Mouse (Mus musculus): Measurements from ENCODE around the gene Dock4.
"Not testable (repeated sequence)": the region's sequence is repeated elsewhere in the genome, so short reads cannot be mapped to it uniquely, and the experiment has no call there.

Gene Dock4

DNA sequence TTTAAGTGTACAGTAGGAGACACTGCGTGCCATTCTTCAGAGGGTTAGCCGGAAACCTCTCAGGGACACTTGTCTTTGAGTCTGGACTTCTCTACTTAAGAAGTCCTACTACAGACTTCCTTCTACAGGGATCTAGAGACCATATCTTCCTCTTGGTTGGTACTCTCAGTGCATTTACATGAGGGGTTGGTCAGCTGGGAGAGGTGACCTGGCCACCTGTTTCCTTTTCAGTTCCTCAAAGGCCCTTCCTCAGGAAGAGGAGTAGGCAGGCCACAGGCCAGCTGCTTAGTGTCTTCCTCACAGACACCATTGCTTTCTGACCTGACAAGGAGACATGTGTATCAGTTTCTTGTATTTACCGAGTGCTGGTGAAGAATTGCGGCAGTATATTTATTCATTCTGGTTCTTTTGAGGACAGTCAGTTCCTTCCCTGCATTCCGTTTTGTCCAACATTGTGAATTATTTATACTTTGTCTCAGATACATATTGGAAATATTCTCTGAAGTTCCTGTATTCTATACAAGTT is 380.2 kb downstream of the Dock4 start:
- no peak for DNase-seq (ENCODE audit: low spot score)

DNA sequence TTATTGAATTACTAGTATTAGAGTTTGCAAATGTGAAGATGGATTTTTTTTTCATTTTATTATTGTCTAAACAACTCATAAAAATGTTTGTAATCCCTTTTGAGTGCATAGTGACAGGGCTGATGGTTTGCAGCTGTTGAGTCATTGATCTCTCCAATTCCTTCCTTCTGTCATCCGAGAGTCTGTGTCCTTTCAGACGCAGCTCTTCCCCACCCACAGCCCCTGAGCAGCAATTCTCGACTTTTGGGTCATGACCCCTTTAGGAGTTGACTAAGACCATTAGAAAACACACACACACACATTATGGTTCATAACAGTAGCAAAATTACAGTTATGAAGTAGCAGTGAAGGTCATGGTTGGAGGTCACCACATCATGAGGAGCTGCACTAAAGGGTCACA is 380.7 kb downstream of the Dock4 start:
- no peak for DNase-seq (ENCODE audit: low spot score)

DNA sequence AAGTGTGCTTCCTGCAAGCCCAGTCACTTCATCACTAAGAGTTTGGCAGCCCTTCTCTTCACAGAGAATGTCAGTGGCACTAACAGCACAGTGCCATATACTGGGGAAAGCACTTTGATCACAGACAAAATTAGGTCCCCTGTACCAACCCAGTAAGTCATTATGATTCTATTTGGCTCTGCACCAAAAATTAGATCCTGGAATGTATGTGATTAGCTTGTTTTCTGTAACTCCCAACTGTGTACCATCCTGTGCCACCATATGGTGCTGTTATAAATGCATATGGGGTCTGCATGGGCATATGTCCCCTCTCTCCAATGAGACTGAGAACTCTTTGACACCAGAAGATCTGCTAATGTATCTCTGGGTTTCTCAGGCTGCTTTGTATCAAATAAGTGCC is 382.3 kb downstream of the Dock4 start:
- DNase-seq (ENCODE audit: low spot score) = no peak

DNA sequence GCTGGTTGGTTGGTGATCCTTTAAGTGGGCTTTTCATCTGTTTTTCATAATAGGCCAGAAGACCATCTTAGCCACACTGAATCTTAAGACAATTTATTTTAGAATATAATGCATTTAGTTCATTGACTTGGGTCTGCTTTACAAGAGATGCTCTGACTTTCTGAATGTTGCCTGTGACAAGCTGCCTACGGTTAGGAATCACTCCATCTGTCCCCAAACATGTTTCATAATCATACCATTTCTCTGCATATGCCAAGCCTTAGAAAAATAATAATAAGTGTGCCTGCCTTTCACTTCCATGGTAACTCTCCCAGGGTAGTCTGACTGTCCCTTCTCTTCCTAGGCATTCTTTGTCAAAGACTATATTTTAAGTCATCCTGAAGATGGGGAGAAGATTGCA is 383.5 kb downstream of the Dock4 start:
- no peak for DNase-seq (ENCODE audit: low spot score)

DNA sequence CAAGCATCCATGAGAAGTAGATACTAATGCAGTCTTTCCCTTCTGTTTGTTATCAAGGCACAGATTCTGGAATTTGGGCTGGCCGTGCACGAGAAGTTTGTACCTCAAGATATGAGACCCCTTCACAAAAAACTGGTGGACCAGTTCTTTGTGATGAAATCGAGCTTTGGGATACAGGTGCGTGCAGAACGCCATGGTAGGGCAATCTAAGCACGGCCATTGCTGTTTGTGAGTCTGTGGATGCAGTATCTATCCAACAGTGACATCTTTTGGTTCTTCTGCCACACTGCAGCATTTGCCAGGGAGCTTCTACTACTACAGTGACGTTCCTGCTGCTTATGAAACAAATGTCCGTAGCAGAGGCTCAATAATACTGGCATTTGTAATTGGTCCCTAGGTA is 386.4 kb downstream of the Dock4 start:
- DNase-seq (ENCODE audit: low spot score) = no peak

DNA sequence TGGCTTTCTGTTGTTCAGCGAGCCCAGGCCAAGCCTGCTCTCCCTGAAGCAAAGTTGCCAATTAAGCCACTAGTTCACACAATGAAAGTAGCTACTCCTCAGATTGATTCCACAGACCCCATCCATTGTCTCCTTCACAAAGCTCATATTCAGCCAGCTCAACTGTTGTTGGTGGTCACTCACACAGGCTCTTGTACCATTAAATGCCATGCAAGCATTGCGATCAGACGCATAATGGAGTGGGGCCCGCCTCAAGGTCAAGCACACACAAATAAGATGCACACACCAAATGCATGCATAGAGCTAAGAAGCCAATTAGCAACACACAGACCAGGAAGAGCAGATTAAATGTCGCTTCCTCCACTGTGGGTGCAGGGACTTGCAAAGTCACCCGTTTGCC is 391.2 kb downstream of the Dock4 start:
- DNase-seq (ENCODE audit: low spot score) = no peak

DNA sequence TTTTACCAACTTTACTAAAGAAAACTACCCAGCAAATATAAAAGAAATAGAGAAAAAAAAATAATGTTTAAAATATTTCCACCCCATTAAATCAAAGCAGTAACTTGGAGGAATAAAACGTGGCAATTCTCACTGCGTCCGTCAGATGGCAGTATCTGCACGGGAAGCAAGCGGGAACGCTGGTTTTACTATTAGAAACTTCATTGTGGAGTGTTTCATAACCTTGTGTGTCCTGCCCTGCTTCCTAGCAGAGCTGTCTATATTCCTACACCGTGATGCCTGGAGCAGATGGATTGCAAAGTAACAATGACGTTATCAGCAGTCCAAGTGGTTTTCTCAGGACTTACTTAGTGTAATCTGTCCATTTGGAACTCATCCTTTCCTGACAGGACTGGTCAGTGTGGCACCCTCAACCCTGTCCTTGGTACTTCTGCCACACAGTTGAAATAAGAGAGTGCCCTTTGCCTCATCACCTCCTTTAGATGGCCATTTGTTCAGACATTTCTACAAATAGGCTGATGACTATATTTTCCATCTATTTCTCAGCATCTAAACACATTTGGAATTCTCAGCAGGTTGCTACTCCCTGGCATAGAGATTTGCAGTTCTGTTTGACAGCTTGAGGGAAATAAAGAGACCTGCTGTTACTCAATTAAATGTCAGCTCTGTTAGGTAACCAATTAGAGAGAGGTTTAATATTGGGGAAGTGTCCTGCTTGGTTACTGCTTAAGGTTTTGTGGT is 392.0 kb downstream of the Dock4 start:
- peak; percentile 84 for DNase-seq (ENCODE audit: low spot score)

DNA sequence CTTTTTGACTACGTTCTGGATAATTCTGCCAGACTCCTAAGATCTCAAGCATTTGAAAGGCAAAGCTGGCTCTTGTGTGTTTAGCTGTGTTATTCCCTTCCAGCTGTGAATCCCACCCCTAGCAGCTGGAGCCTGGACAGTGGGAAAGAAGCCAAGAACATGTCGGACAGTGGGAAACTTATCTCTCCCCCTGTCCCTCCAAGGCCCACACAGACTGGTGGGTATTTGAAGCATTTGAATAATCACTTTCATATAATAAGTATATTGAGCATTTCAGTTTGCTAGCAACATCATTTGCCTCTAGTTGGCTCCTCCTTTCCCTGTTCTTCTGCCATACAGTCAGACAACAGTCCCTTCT is 392.6 kb downstream of the Dock4 start:
- DNase-seq (ENCODE audit: low spot score) = no peak

DNA sequence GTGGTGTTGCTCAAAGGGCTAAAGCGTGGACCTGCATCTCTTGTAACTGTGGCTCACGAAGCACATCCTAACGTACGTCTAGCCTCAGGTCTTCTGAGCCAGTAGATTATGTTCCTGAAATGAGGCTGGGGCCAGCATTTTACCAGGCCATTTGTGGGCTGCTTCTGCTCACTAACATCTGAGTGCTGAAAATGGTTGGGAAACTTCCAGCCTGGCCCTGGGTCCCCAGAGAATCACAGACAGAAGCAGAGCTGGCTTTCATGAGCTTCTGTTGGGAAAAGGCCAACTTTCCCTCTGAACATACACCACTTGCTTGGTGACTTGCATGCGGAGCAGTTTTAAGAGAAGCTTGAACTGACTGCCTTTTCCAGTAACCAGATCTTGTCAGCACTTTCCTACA is 393.2 kb downstream of the Dock4 start:
- DNase-seq (ENCODE audit: low spot score) = peak; percentile 60

DNA sequence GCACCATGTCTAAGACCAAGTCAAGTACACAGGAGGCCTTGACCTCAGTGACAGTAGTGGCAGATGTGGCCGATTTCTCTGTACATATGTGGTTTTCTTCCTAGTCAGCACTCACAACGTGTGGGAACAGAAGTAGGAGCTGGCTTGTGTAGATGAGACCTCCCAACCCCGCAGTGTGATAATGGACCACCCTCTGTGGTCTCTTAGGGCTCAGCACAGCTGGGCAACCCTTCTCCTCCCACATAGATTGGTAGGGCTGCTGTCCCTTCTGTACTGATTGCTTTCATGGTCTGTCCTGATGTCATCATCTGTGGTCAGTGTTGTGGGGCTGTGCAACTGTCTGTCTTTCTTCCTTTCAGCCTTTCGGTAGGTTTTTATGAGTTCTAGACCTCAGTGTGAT is 394.1 kb downstream of the Dock4 start:
- DNase-seq (ENCODE audit: low spot score) = no peak

DNA sequence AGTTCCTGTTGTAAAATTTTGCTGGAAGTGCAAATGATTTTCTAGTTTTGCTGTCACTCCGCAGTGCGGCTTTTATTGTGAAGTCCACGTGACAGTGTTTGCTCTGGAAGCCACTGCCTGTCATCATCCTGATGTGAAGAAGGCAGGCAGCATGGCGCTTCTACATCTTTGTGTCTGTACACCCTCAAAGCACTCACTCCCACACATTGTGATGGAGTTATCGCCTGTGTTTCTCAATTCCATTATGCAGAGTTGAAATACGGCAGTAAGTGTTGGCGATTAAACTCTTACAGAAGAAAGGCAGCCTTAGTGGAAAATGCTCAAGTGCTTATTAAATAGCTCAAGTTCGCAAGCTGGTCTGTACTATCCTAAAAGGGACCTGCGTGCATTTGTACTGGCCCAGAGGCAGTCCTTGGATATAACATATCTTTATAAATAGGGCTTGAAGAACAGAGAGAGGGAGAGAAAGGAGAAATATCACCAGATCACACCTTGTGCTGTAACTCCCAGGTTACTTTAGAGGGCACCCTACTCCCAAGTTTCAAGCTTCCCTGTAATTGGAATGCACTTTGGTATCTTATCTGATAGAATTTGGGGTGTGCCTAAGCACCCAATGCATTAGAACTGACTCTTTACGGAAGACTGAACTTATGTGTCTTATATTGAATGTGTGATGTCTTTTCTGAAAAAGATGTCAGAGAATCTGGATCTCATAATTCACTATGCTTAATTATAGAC is 396.7 kb downstream of the Dock4 start:
- peak; percentile 17 for DNase-seq (ENCODE audit: low spot score)

DNA sequence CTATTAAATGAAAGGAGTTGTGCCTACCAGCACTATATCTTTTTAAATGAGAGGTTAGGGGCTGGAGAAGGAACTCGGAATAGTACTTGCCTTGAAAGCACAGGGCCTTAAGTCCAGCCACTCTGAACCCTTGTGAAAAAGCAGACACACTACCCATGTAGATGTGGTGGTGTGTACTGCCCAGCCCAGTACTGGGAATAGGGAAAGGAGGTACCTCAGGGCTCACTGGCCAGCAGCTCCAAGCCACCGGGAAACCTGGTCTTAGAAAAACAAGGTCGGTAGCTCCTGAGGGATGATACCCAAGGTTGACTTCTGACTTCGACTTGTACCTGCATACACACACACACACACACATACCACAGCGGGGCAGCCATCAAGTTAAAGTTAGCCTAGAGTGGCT is 397.2 kb downstream of the Dock4 start:
- no peak for DNase-seq (ENCODE audit: low spot score)

DNA sequence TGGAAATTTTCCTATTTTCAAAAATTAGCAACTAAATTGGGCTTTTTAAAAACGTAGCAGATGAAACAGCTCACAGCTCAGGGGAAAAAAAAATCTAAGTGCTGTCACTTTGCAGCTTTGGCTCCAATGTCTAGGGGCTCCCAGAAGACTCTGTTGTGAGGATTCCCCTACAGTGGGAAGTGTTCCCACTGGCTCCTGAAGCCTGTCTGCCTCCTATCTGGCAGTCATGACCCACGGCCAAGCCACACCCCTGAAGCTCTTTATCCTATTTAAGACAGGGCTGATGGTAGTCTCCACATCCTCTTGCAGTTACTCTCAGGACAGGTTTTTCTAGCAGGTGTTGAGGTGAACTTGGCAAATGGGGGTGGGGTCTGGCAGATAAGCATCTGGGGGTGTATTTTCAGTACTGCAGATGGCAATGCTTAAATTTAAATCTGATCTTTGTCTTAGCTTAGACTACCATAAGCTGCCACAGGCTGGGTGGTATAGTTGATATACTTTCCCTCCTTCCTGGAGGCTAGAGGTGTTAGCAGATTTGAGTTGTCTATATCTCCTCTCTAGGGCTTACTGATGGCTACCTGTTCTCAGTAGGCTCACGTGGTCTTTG is 397.8 kb downstream of the Dock4 start:
- no peak for DNase-seq (ENCODE audit: low spot score)

DNA sequence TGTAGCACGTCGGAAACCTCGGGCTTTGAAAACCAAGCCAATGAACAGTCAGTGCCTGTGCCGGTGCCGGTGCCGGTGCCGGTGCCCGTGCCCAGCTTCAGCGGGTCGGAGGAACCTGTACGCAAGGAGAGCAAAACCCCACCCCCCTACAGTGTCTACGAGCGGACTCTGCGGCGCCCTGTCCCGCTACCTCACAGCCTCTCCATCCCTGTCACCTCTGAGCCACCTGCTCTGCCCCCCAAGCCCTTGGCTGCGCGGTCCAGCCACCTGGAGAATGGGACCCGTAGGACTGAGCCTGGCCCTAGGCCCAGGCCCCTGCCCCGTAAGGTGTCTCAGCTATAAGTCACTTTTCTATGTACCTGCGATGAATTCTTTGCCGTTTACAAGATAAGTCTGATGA is 398.6 kb downstream of the Dock4 start:
- no peak for DNase-seq (ENCODE audit: low spot score)

DNA sequence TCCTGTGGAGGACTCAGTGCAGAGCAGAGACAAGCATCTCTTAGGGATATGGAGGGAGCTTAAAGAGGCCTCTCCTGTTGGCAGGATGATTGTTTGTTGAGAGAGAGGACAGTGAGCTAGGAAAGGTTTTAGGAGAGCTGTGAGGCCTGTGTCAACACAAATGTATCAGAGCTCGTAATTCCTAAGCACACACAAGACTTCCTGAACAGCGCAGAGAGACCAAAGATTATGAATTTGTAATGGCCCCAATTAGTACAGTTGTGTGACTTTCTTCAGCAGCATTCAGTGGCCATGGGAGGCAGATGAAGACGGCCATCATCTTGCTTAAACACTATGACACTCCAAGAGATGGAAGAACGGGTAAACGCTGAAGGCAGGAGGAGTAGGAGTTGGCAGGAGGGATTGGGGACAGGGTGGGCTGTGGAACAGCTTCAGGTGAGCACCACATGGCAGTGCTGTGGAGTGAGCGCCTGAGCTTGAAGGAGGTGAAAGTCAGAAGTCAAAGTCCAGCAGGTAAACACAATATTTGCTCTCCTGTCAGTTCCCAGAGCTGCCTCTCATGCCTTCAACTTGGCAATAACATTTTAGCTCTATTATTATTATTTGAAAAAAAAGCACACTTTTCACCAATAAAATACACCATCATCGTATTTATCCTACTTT is 409.1 kb downstream of the Dock4 start:
- no peak for DNase-seq (ENCODE audit: low spot score)

DNA sequence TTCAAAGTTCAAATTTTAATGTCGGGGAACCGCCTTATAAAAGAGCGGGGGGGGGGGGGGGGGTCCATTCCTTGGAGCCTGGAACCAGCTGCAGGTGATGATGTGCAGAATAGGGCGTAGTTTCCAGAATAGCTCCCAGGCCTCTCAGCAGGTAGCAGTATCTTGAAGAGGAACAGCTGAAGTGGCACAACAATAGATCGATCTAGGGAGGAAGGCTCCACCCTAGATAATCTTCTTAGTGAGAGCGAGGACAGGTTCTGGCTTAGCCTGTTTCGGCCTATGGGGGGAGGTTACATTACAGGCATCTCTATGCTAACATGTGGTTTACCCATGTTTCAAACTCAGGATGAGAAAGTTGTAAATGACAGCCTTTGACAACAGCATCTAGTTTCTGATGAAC is 411.7 kb downstream of the Dock4 start:
- DNase-seq (ENCODE audit: low spot score) = no peak

DNA sequence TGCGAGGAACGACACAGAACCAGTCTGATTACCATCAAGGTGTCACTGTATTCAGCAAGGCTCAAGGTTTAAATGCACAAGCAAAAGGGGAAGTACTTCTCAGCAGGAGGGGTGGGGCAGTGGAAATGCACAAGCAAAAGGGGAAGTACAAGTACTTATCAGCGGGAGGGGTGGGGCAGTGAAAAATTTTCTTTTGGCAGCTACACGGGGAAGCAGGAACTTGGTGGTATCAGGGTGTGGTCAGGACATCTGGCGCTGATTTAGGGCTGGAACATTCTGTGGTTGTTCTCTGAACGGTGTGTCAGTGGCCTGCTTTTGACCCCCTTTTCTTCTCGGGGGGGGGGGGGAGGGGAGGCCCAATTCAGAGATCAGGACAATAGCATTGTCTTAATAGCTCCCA is 413.0 kb downstream of the Dock4 start:
- not testable (repeated sequence) for DNase-seq (ENCODE audit: low spot score)

DNA sequence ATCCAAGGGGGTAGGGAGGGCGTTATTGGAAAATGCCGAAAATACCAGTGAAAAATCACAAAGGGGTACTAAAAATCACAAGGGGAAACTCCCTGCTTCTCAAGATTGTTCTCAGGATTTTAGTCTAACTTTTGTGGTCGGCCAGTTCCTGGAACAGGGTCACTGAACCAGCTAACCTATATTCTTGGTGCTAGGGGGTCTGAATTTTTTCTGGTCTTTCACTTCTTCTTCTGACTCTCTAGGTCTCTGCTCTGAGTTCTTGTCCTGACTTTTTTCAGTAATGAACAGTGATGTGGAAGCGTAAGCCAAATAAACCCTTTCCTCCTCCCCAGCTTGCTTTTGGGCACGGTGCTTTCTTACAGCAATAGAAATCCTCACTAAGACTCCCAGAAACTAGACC is 424.6 kb downstream of the Dock4 start:
- DNase-seq (ENCODE audit: low spot score) = no peak

DNA sequence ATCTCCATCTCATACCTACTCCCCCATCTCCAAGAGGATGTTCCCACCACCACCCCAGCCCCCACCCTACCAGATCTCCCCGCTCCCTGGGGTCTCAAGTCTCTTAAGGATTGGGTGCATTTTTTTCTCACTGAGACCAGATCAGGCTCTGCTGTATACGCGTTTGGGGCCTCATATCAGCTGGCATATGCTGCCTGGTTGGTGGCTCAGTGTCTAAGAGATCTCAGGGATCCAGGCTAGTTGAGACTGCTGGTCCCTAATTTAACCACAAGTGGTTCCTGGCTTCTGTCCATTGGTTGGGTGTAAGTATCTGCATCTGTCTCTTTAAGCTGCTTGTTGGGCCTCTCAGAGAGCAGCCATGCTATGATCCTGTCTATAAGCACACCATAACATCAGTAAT is 427.0 kb downstream of the Dock4 start:
- DNase-seq (ENCODE audit: low spot score) = no peak

DNA sequence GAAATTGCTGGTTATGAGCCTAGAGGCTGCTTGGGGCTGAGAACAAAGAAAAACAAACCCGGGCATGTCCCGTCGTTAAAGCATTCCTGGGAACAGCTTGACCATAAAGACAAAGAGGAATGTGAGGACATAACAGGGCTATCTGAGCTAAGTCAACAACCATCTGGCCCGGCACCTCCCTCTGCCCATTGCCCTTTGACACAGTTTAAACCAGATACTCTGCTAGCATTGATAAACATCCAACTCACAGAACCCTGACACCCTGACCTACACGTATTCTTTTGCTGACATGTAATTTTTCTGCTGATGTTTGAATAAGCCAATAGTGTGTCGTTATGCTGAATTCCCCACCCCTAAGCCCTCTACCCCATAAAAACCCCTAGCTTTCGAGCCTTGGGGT is 427.5 kb downstream of the Dock4 start:
- DNase-seq (ENCODE audit: low spot score) = not testable (repeated sequence)

DNA sequence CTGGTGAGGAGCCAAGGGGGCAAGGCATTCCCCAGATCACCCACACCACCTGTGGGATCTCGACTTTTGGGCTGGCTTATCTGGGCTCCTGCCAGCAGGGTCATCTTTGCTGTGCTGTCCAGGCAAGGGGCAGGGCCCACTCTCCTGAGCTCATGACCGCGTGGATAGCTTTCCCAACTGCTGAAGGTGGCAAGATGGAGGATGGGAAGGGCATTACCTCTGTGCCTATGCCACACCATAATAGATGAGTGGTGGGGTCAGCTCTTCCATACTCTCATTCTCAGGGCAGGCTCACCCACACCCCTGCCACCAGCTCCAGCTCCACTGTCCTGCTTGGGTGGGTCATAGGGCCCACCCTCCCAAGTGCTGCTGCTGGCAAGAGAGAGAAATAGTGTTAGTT is 439.2 kb downstream of the Dock4 start:
- no peak for DNase-seq (ENCODE audit: low spot score)

DNA sequence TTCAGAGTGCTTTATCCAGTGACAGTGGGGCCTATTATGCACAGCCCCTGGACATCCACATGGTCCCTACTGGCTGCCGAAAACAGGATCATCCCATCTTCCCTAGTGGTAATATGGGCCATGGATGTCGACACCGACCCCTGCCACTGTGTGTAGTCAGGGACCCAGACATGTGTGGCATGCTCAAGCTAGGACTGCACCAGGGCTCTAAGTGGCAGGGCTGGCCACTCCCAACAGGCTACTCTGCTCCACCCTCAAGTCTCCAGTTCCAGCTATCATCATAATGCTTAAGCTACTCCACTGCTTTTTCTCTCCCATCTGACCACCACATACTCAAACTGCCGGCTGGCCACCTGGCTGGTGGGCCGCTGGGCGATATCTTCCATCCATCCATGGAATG is 439.6 kb downstream of the Dock4 start:
- DNase-seq (ENCODE audit: low spot score) = no peak

DNA sequence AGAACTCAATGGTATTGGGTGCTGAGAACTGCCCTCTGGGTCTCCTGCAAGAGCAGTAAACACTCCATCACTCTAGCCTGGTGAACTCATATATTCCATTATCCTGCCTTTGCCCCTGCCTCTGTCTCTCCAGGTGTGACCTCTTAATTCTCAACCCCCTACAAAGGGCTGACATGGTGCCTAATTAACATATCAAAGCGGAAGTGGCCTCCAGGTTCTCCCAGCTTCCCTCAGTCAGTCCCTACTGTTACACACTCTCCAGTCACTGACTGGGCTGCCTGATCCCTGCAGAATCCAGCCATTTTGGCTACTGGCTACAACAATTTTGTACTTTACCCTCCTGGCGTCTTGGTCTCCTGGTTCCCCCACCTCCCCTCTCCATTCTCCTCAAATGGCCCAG is 441.7 kb downstream of the Dock4 start:
- no peak for DNase-seq (ENCODE audit: low spot score)

Data from adipocyte (in vitro differentiated cells).